Mouse (Mus musculus) small intestine, adult 2 months (tissue): ENCODE data around the gene Slc29a2.

Experiments used
- CTCF ChIP-seq: fragments of 200-500 bp; IDR thresholded peaks from 2 replicates; pipeline ENCODE4 v1.5.1; 2012; ENCODE audit warnings: low read depth, mild to moderate bottlenecking, control low read depth, inconsistent platforms, low read length, moderate library complexity, mixed read lengths; ENCODE audit not compliant: insufficient replicate concordance, insufficient read length; ENCODE audit errors: extremely low read depth
- POLR2A ChIP-seq: fragments of 200-500 bp; IDR thresholded peaks from 2 replicates; pipeline ENCODE4 v1.6.1; 2012; ENCODE audit warnings: low read depth, mild to moderate bottlenecking, control low read depth, inconsistent platforms, low read length, moderate library complexity

- TF ChIP-seq POLR2A (no peak), CTCF (no peak)
Observed at GRCm38 (mm10) chr19:5079279-5079678, 55.6 kb downstream of the Slc29a2 start.
